Mouse (Mus musculus): ENCODE results near the gene 4930503E14Rik.
"Not testable (repeated sequence)": the region's sequence is repeated elsewhere in the genome, so short reads cannot be mapped to it uniquely, and the experiment has no call there.

4930503E14Rik gene

DNA sequence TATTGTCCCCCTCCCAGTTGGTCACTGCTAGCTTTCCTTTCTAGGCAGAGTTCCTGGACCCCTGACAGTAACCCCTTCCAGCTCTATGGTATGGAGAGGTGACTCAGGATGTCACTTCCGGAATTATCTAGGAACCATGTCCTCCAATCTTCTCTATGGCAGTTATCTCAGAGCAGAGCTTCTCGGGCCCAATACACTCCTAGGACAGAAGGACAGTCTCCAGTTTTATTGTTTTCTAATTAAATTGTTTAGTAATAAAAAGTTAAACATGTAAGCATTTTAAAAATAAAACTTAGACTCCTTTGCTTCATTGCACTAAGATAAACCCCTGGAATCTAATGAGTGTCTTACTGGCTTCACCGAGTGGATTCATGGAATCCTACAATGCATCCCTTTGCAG lies at the start of gene 4930503E14Rik:
4930503E14Rik (minus strand) TSS at position 101 of the 400 bp plus-strand sequence.
- not testable (repeated sequence) for DNase-seq (ENCODE audit: low spot score)

GRCm38 (mm10) chr14:44248039-44248438 lies 35.0 kb upstream of the 4930503E14Rik start:
- no peak for DNase-seq (ENCODE audit: low spot score)

DNA sequence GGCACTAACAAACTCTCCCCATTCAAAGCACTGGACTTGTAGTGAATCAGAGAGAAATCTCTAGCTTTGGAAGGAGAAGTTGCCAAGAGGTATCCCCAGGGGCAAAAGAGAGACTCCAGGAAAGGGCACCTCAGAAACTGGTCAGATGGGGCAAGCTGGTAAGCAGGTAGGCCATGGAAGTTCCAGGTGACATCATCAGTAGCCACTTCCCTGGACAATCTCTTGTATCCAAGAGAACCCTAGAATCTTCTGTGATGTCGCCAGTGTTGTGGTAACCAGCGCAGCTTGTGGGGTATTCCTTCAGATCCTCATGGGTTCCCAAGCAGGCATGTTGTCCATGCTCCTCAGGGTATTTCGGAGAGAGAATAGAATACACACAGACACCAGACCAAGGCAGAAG lies 15.7 kb downstream of the 4930503E14Rik start, which contains the start of gene Gm8212:
Gm8212 (plus strand) TSS at position 301 of the 400 bp plus-strand sequence.
- DNase-seq (ENCODE audit: low spot score) = not testable (repeated sequence)

DNA sequence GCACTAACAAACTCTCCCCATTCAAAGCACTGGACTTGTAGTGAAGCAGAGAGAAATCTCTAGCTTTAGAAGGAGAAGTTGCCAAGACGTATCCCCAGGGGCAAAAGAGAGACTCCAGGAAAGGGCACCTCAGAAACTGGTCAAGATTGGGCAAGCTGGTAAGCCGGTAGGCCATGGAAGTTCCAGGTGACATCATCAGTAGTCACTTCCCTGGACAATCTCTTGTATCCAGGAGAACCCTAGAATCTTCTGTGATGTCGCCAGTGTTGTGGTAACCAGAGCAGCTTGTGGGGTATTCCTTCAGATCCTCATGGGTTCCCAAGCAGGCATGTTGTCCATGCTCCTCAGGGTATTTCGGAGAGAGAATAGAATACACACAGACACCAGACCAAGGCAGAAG lies 89.5 kb downstream of the 4930503E14Rik start, which contains the start of gene Gm3327:
Gm3327 (plus strand) TSS at position 301 of the 400 bp plus-strand sequence.
- DNase-seq (ENCODE audit: low spot score) = not testable (repeated sequence)
